Mouse (Mus musculus): ENCODE data around the gene Kcnj8.
A peak's percentile ranks its signal among the peaks of the same experiment; 100 is the strongest.

Kcnj8 gene

GRCm38 (mm10) chr6:142571055-142571618 is at the start of gene Kcnj8:
TSS of gene Kcnj8 (minus strand) at chr6:142571614.
- peak; percentile 69 for DNase-seq

DNA sequence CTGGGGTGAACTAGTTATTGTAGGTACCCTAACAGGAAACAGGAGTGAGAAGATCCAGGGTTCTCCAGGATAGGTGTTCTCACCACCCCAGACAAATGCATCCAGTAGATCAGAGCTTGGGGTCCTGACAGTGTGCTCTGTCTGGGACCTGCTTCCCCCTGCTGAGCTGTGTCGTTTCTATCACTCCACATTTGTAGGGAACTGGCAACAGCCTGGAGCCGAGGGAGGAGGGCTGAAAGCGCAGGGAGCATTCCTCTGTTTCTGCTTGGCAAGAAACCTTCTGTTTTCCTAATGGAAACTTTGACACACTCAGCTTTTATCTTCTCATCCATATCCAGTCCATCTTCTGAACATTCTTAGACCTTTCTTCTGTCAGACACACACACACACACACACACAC is 45.2 kb upstream of the Kcnj8 start:
- no peak for DNase-seq

DNA sequence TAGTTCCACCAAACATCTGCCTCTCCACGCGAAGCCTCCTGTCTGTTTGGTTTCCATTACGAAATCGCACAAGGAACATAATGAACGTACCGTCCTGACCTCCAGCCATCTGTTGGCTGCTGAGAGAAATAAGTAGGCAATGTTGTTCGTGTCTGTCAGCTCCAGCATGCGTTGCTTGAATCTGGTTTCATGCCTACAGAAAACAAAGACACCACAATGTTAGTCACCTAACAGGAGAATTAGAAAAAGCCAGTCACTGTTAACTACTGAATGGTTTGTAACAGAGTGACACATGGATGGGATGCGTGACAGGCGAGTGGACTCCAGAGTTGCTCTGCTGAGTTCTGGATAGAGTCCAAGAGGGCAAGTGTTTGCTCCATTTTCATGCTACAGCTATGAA is 42.9 kb upstream of the Kcnj8 start:
- no peak for DNase-seq

GRCm38 (mm10) chr6:142612366-142612765 is 41.0 kb upstream of the Kcnj8 start:
- DNase-seq: no peak

GRCm38 (mm10) chr6:142609401-142610373 is 38.3 kb upstream of the Kcnj8 start:
- DNase-seq: no peak

- DNase-seq: no peak
These were observed 35.7 kb upstream of the Kcnj8 start for GRCm38 (mm10) chr6:142607080-142607479.

DNA sequence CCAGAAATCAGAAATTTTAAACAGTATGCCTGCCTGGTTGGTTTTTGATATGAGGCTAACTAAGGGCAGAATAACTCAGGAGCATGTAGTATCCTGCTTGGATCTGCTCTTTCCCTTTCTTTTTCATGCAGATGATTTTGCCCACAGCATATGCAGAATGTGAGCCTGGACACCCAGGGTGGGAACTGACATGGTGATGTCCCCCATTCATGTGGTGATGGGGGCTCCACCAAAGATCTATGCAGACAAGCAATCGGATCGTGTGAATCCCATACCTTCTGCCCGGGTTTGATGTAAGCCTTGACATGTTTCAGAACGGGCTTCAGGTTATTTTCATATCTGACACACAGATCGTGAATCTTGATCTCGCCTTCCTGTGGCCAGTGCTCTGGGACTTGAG is 31.4 kb upstream of the Kcnj8 start:
- no peak for DNase-seq

DNA sequence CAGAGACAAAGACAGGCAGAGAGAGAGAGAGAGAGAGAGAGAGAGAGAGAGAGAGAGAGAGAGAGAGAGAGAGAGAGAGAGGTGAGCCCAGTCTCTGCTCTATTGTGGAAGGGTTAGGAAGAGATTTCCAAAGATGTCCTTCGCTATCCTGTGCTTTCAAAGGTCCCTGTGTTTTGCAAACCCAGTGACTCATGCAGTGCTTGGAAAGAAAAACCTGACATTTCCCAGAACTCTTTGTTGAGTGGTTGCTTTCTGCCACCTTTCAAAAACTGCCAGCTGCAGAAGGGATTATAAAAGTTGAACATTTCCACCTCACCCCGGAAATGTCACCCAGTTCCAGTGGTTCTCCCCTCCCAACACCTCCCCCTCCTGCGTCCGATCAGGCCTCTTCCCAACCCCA is 7.4 kb upstream of the Kcnj8 start:
- peak; percentile 35 for DNase-seq

DNA sequence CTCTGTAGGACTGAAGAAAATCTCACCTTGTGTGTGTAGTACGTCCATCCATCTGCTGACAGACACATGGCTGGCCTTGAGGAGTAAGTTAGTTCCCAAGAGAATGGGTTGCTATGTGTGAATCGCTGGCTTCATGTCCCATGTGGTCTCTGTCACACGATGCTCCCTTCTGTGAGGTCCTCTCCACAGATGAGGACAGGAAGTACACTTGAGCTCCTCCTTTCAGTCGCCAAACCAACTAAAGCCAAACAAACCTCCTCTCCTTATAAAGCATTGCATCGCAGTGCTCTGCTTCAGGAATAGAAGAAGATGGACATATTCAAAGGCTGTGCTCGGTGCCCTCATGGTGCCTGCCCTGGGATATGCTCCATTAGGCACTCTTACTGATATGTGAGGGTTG is 6.4 kb upstream of the Kcnj8 start:
- no peak for DNase-seq

- no peak for DNase-seq
These were observed 1.5 kb upstream of the Kcnj8 start for GRCm38 (mm10) chr6:142572876-142573275.

- DNase-seq: no peak
These were observed 381 bp upstream of the Kcnj8 start for GRCm38 (mm10) chr6:142571629-142572360.

- peak; percentile 39 for DNase-seq
These were observed 1.2 kb downstream of the Kcnj8 start for GRCm38 (mm10) chr6:142570046-142570770.

DNA sequence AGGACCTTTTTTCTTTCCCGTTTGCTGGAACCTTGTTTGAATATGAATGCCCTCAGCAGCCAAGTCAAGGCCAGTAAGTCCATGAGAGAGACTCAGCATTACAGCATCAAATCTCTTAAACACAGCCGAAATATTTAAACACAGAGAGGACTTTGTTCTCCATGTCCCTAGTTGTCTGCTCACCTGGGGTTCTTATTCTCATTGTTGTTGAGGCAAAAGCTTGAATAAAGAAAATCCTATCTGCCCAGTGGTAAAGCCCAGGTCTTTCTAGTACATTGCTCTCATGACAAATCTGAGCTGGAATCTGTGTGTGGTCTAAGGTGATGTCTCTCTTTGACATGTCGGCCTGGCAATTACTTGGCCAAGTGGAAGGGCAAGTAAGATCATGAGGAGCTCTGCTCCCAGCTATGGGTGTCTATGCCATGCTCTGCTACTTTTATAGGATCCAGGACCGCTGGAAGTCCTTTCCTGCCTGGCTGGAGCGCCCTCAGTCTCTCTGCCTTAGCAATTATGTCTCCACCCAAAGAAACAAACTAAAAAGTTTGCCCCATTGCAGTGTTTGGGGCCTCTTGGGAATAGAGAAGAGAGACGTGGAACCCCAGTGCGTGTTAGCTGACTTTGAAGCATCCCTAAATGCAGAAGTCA is 2.6 kb downstream of the Kcnj8 start:
- DNase-seq: no peak

- peak; percentile 71 for DNase-seq
These were observed 4.0 kb downstream of the Kcnj8 start for GRCm38 (mm10) chr6:142567452-142567851.

GRCm38 (mm10) chr6:142564746-142565145 is 6.7 kb downstream of the Kcnj8 start:
- DNase-seq: no peak

DNA sequence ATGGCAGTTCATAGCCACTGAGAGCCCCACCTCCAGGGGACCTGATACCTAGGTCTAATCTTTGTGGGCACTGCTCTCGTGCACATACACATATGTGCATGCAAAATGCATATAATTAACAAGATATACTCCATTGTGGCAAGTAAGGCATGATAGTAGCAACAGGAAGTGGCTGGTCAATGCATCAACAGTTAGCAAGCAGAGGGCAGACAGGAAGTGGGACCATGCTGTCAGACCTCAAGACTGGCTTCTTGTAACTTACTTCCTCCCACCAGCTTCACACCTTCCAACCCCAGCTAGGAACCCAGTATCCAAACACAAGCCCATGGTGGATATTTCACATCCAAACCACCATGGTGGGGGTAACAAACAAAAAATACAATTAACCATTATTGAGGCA is 10.3 kb downstream of the Kcnj8 start:
- peak; percentile 45 for DNase-seq

- no peak for DNase-seq
These were observed 12.4 kb downstream of the Kcnj8 start for GRCm38 (mm10) chr6:142558772-142559679.

DNA sequence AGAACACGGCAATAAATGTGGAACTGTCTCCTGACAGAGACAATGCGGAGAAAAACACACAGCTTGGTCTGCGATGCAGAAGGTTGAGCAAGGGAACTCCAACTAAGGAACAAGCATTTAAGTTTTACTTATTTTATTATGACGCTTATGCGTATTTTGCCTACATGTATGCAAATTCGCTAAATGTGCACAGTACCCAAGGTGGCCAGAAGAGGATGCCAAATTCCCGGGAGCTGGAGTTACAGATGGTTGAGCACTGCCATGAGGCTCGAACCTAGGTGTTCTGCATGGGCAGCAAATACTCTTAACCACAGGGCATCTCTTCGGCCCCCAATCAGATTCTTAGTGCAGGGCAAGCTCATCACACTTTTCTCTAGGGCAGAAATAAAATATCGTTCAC is 13.3 kb downstream of the Kcnj8 start:
- no peak for DNase-seq

GRCm38 (mm10) chr6:142555988-142556387 is 15.4 kb downstream of the Kcnj8 start:
- DNase-seq: no peak

- DNase-seq: no peak
These were observed 19.9 kb downstream of the Kcnj8 start for GRCm38 (mm10) chr6:142551482-142551881.

DNA sequence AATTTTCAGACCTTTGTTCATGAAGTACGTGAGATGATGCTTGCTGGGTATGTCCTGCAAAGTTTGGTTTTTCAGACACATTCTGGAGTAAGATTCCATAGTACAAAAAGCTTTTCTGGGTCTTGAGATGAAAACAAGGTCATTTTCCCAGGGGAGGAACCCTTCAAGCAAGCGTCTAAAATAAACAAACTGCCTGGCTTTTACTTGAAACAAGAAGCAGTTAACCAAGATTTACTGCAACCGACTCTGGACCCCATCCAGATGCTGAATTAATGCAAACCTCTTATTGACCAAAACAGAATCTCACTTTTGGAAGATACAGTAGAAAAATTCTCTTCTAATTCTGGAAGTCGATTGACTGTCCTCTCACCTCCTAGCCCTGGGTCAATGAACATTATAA is 20.5 kb downstream of the Kcnj8 start:
- no peak for DNase-seq
